Mouse (Mus musculus) hindbrain, embryonic 13.5 days (tissue): ENCODE results near the gene Phox2a. TPM values are rescaled to one million over a fixed set of nuclear protein-coding genes. Genes with fewer than 3 reads are reported as not detected.

ENCODE experiments used
- ATAC-seq: fragments of 200-750 bp; cut with Nextera tagmentation; 2 replicates; pipeline ENCODE4 v1.8.0; 2017; ENCODE audit warnings: moderate TSS enrichment; ENCODE audit not compliant: low FRiP score
- H3K27ac ChIP-seq: fragments of 300-500 bp; sonication (generic); 2 replicates; pipeline ENCODE4 v1.5.1; 2015; ENCODE audit warnings: inconsistent platforms, mild to moderate bottlenecking, moderate library complexity
- H3K27me3 ChIP-seq: fragments of 300-500 bp; sonication (generic); 2 replicates; pipeline ENCODE4 v1.6.1; 2015; ENCODE audit warnings: mild to moderate bottlenecking, inconsistent platforms
- H3K36me3 ChIP-seq: fragments of 300-500 bp; sonication (generic); 2 replicates; pipeline ENCODE4 v1.6.1; 2015; ENCODE audit warnings: mild to moderate bottlenecking, inconsistent platforms
- H3K4me1 ChIP-seq: fragments of 300-500 bp; sonication (generic); replicated peaks from 2 replicates; pipeline ENCODE4 v1.6.1; 2015; ENCODE audit warnings: inconsistent platforms
- H3K4me2 ChIP-seq: fragments of 300-500 bp; sonication (generic); 2 replicates; pipeline ENCODE4 v1.6.1; 2015; ENCODE audit warnings: inconsistent platforms, mild to moderate bottlenecking, moderate library complexity
- H3K4me3 ChIP-seq: fragments of 300-500 bp; sonication (generic); 2 replicates; pipeline ENCODE4 v1.5.1; 2015; ENCODE audit warnings: mild to moderate bottlenecking, inconsistent platforms
- H3K9ac ChIP-seq: fragments of 300-500 bp; sonication (generic); 2 replicates; pipeline ENCODE4 v1.6.1; 2015; ENCODE audit warnings: mild to moderate bottlenecking, inconsistent platforms
- H3K9me3 ChIP-seq: fragments of 300-500 bp; sonication (generic); 2 replicates; pipeline ENCODE4 v1.6.1; 2016; ENCODE audit warnings: inconsistent platforms
- WGBS: fragments of 180-500 bp; shearing (Covaris S2); methylation state at CpG from one replicate; pipeline ENCODE4 v1.1.7; 2015; 5-methylcytosine and 5-hydroxymethylcytosine counted together
- polyA plus RNA-seq: library from polyadenylated mRNA; unstranded; fragments of >200 nt; fragmentation: Nextera tagmentation; extraction: Ambion mirVana; gene quantifications from 2 replicates; pipeline ENCODE4 v1.2.1, GENCODE M21; 2015

The Phox2a gene
- polyA plus RNA-seq, 1 experiment from 2014 or later: 2.4 TPM

DNA sequence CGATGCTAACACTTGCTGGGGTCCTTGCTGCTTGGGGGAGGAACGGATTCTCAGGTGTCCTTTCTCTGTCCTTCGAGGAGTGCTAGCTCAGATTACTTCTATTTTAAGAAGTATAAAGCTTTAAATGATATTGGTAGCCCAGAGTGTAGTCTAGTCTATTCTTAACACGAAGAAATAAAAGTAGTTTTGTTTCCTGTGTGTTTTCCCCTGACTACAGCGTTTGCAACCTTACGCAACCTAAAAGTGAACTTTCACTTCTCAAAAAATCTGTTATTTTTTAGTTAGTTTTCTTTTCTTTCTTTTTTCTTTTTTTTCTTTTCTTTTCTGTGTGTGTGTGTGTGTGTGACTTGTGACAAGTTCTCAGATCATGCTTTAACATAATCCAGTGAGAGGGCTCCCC is 33.6 kb downstream of the Phox2a start:
- Histone ChIP-seq H3K36me3 (no peaks in the 10 kb centered on the region), H3K4me1 (no peaks in the 10 kb centered on the region), H3K9me3 (no peaks in the 10 kb centered on the region), H3K9ac (no peak overlapping the region), H3K27me3 (no peaks in the 10 kb centered on the region), H3K27ac (no peak overlapping the region), H3K4me2 (no peak overlapping the region), H3K4me3 (no peak overlapping the region)
- ATAC-seq: no peak
- 85% methylated on average over 6 of the region's 6 CpGs for WGBS

DNA sequence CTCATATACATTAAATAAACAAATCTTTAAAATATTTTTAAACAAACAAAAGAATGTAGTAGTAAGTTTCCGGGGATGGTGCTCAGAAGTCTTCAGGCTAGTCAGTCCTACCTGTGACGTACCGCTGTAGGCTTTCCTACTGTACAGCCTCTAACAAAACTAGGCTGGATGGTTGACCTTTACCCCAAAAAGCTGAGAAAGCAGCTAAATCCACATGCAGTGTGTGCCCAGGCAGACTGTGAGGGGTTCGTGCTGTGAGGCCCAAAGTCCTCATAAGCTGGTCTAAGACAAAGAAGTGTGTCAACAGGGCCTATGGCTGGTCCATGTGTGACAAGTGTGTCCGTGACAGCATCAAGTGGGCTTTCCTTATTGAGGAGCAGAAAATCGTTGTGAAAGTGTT is 34.7 kb downstream of the Phox2a start:
- Histone ChIP-seq H3K27me3 (no peaks in the 10 kb centered on the region), H3K4me2 (no peak overlapping the region), H3K9ac (no peak overlapping the region), H3K27ac (no peak overlapping the region), H3K9me3 (no peaks in the 10 kb centered on the region), H3K36me3 (no peaks in the 10 kb centered on the region), H3K4me3 (no peak overlapping the region), H3K4me1 (no peaks in the 10 kb centered on the region)
- no peak for ATAC-seq
- 93% methylated on average over 6 of the region's 6 CpGs for whole genome bisulfite sequencing

DNA sequence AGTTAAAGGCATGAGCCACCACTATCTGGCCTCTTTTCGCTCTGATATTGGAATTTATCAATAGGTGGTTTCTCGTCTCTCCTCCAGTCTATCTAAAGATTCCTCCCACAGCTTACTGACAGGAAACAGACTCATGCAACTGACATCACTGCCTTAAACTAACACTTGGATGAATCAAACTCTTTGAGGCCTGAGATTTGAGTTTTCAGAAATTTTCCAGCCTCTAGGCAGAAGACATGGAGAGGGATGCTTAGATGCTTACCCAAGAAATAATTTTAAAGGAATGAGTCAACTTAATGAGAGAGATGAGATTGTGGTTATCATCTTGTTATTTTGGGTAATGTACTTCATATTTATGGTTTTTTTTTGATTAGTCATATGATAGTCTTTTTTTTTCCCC is 35.7 kb downstream of the Phox2a start:
- 82% methylated on average over 2 of the region's 2 CpGs for WGBS
- H3K9me3 ChIP-seq: no peaks in the 10 kb centered on the region

DNA sequence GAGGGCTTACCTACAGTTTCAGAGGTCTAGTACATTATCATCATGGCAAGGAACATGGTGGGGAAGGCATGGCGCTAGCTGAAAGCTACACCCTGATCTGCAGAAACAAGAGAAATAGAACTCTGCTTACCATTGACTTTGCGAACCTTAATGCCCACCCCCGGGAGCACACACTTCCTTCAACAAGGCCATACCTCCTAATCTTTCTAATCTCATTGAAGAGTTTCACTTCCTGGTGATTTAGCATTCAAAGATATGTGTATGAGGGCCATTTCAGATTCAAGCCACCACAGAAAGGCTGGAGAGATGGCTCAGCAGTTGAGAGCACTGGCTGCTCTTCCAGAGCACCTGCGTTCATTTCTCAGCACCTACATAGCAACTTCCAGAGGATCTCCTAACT is 39.0 kb downstream of the Phox2a start, which contains the start of gene Folr2:
Gene Folr2 (minus strand): TSS at position 101 of the 400 bp plus-strand sequence.
- no peaks in the 10 kb centered on the region for H3K36me3 ChIP-seq
- H3K4me1 ChIP-seq: no peaks in the 10 kb centered on the region
- no peak for ATAC-seq
- H3K9me3 ChIP-seq: no peaks in the 10 kb centered on the region
- 90% methylated on average over 4 of the region's 4 CpGs for WGBS
- no peak within 1 kb of the TSS for H3K4me2 ChIP-seq
- H3K4me3 ChIP-seq: no peak within 1 kb of the TSS
- no peak within 1 kb of the TSS for H3K27ac ChIP-seq
- H3K9ac ChIP-seq: no peak within 1 kb of the TSS
- no peaks in the 10 kb centered on the region for H3K27me3 ChIP-seq

More for the DNA sequence above, 35.7 kb downstream of the Phox2a start:
- Histone ChIP-seq H3K4me3 (no peak overlapping the region), H3K9ac (no peak overlapping the region), H3K36me3 (no peaks in the 10 kb centered on the region), H3K27me3 (no peaks in the 10 kb centered on the region), H3K27ac (no peak overlapping the region), H3K4me2 (no peak overlapping the region), H3K4me1 (no peaks in the 10 kb centered on the region)
- ATAC-seq: no peak

DNA sequence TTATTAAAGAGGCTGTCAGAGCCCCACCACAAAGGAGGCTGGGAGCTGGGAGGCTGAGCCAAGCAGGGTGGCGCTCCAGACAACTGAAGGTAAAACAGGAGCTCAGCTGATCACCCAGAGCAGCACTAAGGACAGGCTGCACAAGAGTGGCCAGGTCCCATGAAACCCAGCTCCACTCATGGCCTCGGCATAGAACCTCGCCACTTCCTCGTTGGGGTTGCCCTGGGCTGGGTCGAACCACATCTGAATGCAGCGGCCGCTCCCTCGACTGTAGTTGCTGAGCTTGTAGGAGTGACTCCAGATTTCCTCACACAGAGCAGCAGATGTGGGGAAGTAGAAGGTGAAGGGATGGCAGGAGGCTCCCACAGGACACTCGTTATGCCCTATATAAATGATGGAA is 40.2 kb downstream of the Phox2a start:
- 92% methylated on average over 9 of the region's 9 CpGs for WGBS
- H3K27ac ChIP-seq: no peak overlapping the region
- H3K4me2 ChIP-seq: no peak overlapping the region
- H3K27me3 ChIP-seq: no peaks in the 10 kb centered on the region
- no peak overlapping the region for H3K9ac ChIP-seq
- H3K4me3 ChIP-seq: no peak overlapping the region
- no peaks in the 10 kb centered on the region for H3K36me3 ChIP-seq
- no peaks in the 10 kb centered on the region for H3K4me1 ChIP-seq
- ATAC-seq: no peak
- no peaks in the 10 kb centered on the region for H3K9me3 ChIP-seq

DNA sequence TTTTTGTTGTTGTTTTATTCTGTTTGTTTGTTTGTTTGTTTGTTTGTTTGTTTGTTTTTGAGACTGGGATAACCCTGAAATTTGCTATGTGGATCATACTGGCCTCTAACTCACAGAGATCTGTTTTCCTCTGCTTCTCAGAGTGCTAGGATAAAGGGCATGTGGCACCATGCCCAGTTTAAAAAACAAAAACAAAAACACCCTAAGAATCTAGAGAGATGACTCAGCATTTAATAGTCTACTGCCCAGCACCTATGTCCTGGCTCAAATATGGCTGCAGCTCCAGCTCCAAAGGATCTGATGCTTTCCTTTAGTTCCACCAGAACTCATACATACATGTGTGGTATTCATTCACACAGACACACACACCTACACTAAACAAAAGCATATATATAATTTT is 42.9 kb downstream of the Phox2a start:
- ATAC-seq: no peak
- Histone ChIP-seq H3K4me3 (no peak overlapping the region), H3K36me3 (no peaks in the 10 kb centered on the region), H3K4me1 (no peaks in the 10 kb centered on the region), H3K27ac (no peak overlapping the region), H3K4me2 (no peak overlapping the region), H3K27me3 (no peaks in the 10 kb centered on the region), H3K9me3 (no peaks in the 10 kb centered on the region), H3K9ac (no peak overlapping the region)

DNA sequence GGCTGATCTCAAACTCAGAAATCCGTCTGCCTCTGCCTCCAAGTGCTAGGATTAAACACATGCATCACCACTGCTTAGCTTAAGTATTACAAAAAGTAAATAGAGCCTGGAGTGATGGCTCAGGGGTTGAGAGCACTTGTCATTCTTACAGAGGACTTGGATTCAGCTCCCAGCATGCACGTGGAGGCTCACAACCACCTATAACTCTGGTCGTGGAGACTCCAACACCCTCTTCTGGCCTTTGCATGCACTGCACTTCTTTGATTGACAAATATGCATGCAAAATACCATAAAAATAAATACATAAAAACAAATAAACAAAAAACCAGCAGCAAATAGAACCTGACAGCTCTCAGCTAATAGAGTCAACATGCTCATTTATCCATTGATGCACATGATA is 44.2 kb downstream of the Phox2a start:
- Histone ChIP-seq H3K27me3 (no peaks in the 10 kb centered on the region), H3K4me2 (no peak overlapping the region), H3K27ac (no peak overlapping the region), H3K9me3 (no peaks in the 10 kb centered on the region), H3K4me1 (no peaks in the 10 kb centered on the region), H3K36me3 (no peaks in the 10 kb centered on the region), H3K9ac (no peak overlapping the region), H3K4me3 (no peak overlapping the region)
- 83% methylated on average over 3 of the region's 3 CpGs for whole genome bisulfite sequencing
- no peak for ATAC-seq

DNA sequence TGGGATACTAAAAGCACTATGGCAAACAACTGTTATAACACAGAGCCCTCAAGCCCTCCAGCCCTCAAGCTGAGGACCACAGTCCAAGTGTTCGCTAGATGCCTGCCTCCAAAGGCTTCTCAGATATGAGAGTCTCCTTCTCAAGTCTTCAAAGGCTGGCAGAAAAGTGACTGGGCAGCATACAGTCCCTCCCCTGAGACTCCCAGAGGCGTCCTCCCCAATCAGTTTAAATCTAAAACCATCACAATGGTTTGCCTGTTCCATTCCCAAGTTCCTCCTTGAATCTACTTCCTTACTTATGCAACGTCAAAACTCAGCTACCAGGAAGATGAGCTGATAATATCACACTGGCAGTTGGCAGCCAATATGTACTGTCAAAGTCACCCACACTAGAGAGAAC is 45.3 kb downstream of the Phox2a start, which contains the start of gene Anapc15:
Gene Anapc15 (plus strand): TSS at position 301 of the 400 bp plus-strand sequence.
- H3K27me3 ChIP-seq: no peaks in the 10 kb centered on the region
- H3K9me3 ChIP-seq: no peaks in the 10 kb centered on the region
- no peak within 1 kb of the TSS for H3K4me2 ChIP-seq
- no peaks in the 10 kb centered on the region for H3K36me3 ChIP-seq
- H3K27ac ChIP-seq: no peak within 1 kb of the TSS
- H3K4me3 ChIP-seq: no peak within 1 kb of the TSS
- H3K4me1 ChIP-seq: no peaks in the 10 kb centered on the region
- no peak for ATAC-seq
- no peak within 1 kb of the TSS for H3K9ac ChIP-seq
- 80% methylated on average over 3 of the region's 3 CpGs for WGBS

DNA sequence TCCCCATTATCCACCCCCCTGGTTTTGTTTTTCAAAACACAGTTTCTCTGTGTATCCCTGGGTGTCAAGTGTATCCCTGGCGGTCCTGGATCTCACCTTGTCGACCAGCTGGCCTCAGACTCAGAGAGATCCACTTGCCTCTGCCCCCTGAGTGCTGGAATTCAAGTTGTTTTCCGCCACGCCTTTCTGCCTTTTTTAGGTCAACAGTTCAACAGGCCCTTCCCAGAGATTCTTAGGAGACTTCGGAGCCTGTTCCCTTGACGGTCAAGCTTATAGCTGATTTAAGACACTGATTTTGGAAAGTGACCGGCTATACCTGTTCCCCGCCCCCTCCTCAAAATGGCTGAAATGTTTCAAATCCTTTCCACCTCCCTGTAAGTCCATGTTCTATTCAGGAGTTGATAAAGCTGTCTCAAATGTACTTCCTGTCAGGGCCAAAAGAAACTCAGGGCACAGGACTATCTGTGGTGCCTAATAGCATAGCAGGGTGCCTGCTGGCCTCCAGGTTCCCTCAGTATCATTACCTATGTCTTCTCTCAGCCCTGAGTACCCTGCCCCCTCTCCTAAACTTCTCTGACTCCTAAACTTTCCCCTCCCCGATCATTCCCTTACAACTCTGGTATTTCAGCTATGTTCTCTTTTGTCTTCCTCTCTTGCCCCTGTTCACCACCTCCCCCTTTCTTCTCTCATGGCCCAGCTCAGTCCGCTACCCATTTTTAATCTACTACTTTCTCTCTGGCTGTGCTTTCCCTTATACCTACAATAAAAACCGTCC is 48.6 kb downstream of the Phox2a start:
- Histone ChIP-seq H3K9me3 (no peaks in the 10 kb centered on the region), H3K27ac (no peak overlapping the region), H3K4me2 (no peak overlapping the region), H3K4me1 (no peaks in the 10 kb centered on the region), H3K9ac (no peak overlapping the region), H3K4me3 (no peak overlapping the region), H3K27me3 (no peaks in the 10 kb centered on the region), H3K36me3 (no peaks in the 10 kb centered on the region)
- 82% methylated on average over 11 of the region's 11 CpGs for WGBS
- ATAC-seq: no peak

DNA sequence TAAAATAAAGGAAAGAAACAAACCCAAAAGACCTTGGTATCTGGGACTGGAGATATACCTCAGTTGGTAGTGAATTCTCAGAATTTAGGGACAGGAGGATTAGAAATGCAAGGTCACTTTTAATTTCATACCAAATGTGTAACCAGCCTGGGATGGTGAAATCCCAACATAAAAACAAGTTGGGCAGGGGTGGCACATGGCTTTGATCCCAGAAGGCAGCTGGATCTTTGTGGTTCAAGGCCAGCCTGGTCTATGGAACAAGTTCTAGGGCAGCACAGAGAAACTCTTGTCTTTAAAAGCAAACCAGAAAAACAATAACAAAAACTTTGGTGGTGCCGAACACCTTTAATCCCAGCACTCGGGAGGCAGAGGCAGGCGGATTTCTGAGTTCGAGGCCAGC is 49.4 kb downstream of the Phox2a start:
- H3K36me3 ChIP-seq: no peaks in the 10 kb centered on the region
- H3K4me1 ChIP-seq: no peaks in the 10 kb centered on the region
- no peaks in the 10 kb centered on the region for H3K27me3 ChIP-seq
- no peak for ATAC-seq
- no peaks in the 10 kb centered on the region for H3K9me3 ChIP-seq
- H3K9ac ChIP-seq: no peak overlapping the region
- no peak overlapping the region for H3K4me3 ChIP-seq
- WGBS: 95% methylated on average over 4 of the region's 4 CpGs
- no peak overlapping the region for H3K4me2 ChIP-seq
- no peak overlapping the region for H3K27ac ChIP-seq

DNA sequence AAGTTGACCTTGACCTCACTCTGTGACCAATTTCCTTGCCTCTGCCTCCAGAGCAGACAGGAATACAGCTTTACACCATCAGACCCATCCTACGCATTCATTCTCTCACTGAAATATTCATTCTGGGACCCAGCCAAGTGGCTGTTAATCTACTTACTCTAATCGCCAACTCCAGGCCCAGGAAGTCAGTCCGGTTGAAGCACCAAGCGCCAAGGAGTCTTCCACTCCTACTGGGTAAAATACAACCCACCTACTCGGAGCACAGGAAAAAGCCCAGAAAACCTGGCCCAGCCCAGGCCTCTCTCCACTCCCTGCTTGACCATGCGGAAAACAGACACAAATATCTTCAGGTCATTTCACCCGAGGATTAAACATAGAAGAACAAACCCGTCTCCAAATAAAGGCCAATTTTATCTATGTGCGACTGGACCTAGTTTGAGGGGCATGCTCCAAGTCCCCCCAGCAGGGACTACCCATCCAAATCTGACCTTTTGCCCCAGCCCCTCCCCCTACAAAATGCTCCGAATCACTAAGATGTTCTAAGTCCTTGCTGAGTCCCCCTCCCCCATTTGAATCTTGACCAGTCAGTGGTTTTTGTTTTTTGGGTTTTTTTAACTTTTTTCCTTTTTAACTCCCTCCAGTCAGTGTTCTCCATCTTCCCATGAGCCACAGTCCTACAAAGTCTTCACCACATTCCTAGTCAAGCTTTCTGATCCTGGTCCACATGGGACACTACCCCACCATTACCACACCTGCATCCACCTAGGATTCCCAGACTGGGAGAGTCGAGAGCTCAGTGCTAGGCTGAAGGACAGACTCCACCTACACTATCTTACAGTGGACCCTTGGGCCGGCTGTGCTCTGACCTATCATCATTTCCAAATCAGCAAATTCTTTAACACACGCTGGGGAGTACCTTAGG is 50.4 kb downstream of the Phox2a start:
- Histone ChIP-seq H3K4me1 (no peaks in the 10 kb centered on the region), H3K27me3 (no peaks in the 10 kb centered on the region), H3K36me3 (no peaks in the 10 kb centered on the region), H3K9me3 (no peaks in the 10 kb centered on the region), H3K27ac (no peak overlapping the region), H3K4me2 (no peak overlapping the region), H3K4me3 (no peak overlapping the region), H3K9ac (no peak overlapping the region)
- no peak for ATAC-seq
- 52% methylated on average over 13 of the region's 13 CpGs for WGBS

DNA sequence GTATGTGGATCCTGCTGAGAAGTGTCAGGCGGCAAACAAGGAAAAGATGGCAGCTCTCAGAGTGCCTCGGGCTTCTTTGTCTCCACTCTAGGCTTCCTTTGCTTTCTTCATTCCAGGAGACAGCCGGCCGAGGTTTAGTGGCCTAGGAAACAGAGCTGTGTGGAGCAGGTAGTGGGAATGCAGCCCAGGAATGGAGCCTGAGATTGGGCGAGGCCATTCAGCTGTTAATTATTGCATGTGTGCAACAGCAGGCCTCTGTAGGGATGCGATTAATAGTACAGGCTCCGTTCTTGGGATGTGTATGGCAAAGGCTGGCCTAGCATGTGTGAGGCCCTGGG is 51.0 kb downstream of the Phox2a start:
- 46% methylated on average over 7 of the region's 7 CpGs for WGBS
- Histone ChIP-seq H3K9me3 (no peaks in the 10 kb centered on the region), H3K36me3 (no peaks in the 10 kb centered on the region), H3K27me3 (no peaks in the 10 kb centered on the region), H3K9ac (no peak overlapping the region), H3K4me2 (no peak overlapping the region), H3K4me3 (no peak overlapping the region), H3K27ac (no peak overlapping the region), H3K4me1 (no peaks in the 10 kb centered on the region)
- ATAC-seq: no peak

DNA sequence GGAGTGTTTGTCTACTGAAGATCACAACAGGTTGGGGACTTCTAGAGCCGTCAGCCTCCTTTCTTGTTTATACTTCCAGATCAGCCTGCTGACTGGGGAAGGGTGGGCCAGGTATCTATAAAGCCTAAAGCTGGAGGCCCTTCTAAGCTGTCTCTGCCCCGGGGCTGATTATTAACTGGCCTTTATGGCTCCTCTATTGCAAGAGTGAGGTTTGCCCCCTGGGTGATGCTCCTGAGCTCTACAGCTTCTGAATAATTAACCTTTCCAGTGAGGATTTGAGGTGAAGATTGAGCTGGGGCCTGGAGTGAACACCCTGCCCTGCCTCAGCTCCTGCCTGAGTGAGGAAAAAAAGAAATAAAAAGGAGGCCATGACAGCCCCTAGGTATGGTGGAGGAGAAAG is 52.5 kb downstream of the Phox2a start, which contains the start of gene Folr1:
Gene Folr1 (minus strand): TSS at position 160 of the 400 bp plus-strand sequence.
- 69% methylated on average over 2 of the region's 2 CpGs for WGBS
- Histone ChIP-seq H3K36me3 (no peaks in the 10 kb centered on the region), H3K27me3 (no peaks in the 10 kb centered on the region), H3K27ac (no peak within 1 kb of the TSS), H3K4me3 (no peak within 1 kb of the TSS), H3K9me3 (no peaks in the 10 kb centered on the region), H3K4me1 (no peaks in the 10 kb centered on the region), H3K4me2 (no peak within 1 kb of the TSS), H3K9ac (no peak within 1 kb of the TSS)
- ATAC-seq: no peak
